Mouse (Mus musculus) thymus, adult 2 months (tissue): ENCODE measurements around the gene Catip. TPM values are rescaled to one million over a fixed set of nuclear protein-coding genes. Genes with fewer than 3 reads are reported as not detected.

Experiments used
- DNase-seq: peaks from one replicate; pipeline ENCODE4 v3.0.0; 2021
- H3K27ac ChIP-seq: fragments of 200-500 bp; 2 replicates; pipeline ENCODE4 v1.5.1; 2012; ENCODE audit warnings: low read length, control low read depth; ENCODE audit not compliant: control insufficient read depth, insufficient read depth
- H3K27me3 ChIP-seq: fragments of 200-500 bp; 2 replicates; pipeline ENCODE4 v1.6.1; 2012; ENCODE audit warnings: mild to moderate bottlenecking, low read length, moderate library complexity, mixed read lengths; ENCODE audit not compliant: control insufficient read depth, insufficient read depth
- H3K36me3 ChIP-seq: fragments of 200-500 bp; 2 replicates; pipeline ENCODE4 v1.6.1; 2012; ENCODE audit warnings: mild to moderate bottlenecking, low read length, moderate library complexity; ENCODE audit not compliant: control insufficient read depth, insufficient read depth
- H3K4me1 ChIP-seq: fragments of 200-500 bp; replicated peaks from 2 replicates; pipeline ENCODE4 v1.6.1; 2012; ENCODE audit warnings: low read length; ENCODE audit not compliant: control insufficient read depth, insufficient read depth
- H3K4me3 ChIP-seq: fragments of 200-500 bp; 2 replicates; pipeline ENCODE4 v1.5.1; 2012; ENCODE audit warnings: mild to moderate bottlenecking, low read length, control low read depth, moderate library complexity; ENCODE audit not compliant: control insufficient read depth, insufficient read depth
- CTCF ChIP-seq: fragments of 200-500 bp; IDR thresholded peaks from 2 replicates; pipeline ENCODE4 v1.5.1; 2012; ENCODE audit warnings: mild to moderate bottlenecking, control low read depth, low read length, moderate library complexity, borderline replicate concordance; ENCODE audit not compliant: control insufficient read depth, poor library complexity, insufficient read depth; ENCODE audit errors: extremely low read depth
- POLR2A ChIP-seq: fragments of 200-500 bp; IDR thresholded peaks from 2 replicates; pipeline ENCODE4 v1.6.1; 2012; ENCODE audit warnings: mild to moderate bottlenecking, low read length, control low read depth, moderate library complexity; ENCODE audit not compliant: control insufficient read depth, poor library complexity, insufficient read depth; ENCODE audit errors: extremely low read depth
- WGBS: fragments of 180-500 bp; shearing (Covaris S2); methylation state at CpG from one replicate; pipeline ENCODE4 v1.1.7; 2018; 5-methylcytosine and 5-hydroxymethylcytosine counted together
- polyA plus RNA-seq: library from polyadenylated mRNA; depleted of rRNA; stranded (reverse); fragments of >200 nt; gene quantifications from 2 replicates; pipeline ENCODE4 v1.2.3, GENCODE M21; 2012

Gene Catip
- polyA plus RNA-seq, 1 experiment = 0.13 TPM

GRCm38 (mm10) chr1:74387386-74387988 is 25.6 kb downstream of the Catip start:
- H3K4me3 ChIP-seq = peak overlapping the region; percentile 76
- DNase-seq = no peak
- peak overlapping the region; percentile 86 for H3K27ac ChIP-seq
- H3K4me1 ChIP-seq = peaks cover 30% of the 10 kb centered on the region
- no peaks in the 10 kb centered on the region for H3K27me3 ChIP-seq
- no peak for TF ChIP-seq CTCF
- no peak for TF ChIP-seq POLR2A
- H3K36me3 ChIP-seq = no peaks in the 10 kb centered on the region
- 50% methylated on average over 15 of the region's 15 CpGs for WGBS

DNA sequence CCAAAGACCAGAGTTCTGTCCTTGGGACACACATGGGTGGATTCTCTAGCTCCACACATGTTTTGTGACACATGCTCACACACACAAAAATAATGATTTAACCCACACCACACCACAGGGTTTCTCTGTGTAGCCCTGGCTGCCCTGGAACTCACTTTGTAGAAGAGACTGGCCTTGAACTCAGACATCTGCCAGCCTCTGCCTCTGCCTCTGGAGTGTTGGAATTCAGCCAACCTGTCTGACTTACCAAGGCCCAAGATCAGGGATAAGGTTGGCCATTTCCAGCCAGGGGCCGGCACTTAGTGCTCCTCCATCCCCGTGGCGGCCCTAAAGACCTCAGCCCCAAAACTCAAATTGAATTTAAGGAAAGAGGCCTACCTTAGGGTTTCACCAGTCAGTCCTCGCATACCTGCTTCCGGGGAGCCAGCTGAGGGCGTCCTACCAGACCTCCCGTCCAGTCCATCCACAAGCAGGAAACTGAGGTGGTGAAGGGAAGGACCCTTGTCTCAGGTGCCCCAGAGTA is 26.6 kb downstream of the Catip start:
- no peak overlapping the region for H3K4me3 ChIP-seq
- H3K4me1 ChIP-seq = peaks cover 40% of the 10 kb centered on the region
- WGBS = 94% methylated on average over 7 of the region's 7 CpGs
- no peak for DNase-seq
- no peak overlapping the region for H3K27ac ChIP-seq
- TF ChIP-seq POLR2A (no peak), CTCF (no peak)
- no peaks in the 10 kb centered on the region for H3K27me3 ChIP-seq
- H3K36me3 ChIP-seq = no peaks in the 10 kb centered on the region

DNA sequence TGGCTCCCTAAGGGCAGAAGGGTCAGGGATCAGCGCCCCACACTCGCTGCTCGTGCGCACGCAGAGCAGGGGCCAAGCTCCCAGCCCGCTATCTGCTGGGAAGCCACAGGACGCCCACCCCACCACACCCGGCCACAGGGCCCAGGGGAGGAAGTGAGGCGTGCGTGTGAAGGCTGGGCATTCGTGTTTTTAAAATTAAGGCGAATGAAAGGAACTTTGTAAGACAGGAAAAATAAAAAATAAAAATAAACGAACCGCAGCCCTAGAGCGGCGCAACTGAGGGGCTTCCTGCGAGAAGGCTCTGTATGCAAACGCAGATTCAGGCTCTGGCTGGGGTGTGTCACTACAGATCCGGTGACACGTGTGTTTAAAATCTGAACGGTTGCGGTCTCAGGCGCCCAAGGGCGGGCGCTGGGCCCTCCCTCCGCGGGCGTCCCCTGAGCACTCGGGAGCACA is 28.0 kb downstream of the Catip start:
- no peaks in the 10 kb centered on the region for H3K27me3 ChIP-seq
- DNase-seq = peak; percentile 62
- H3K4me3 ChIP-seq = peak overlapping the region; percentile 23
- peaks cover 40% of the 10 kb centered on the region for H3K4me1 ChIP-seq
- WGBS = 2% methylated on average over 29 of the region's 29 CpGs
- TF ChIP-seq POLR2A (no peak), CTCF (no peak)
- peak overlapping the region; percentile 38; the same call in 1 of the 2 replicates for H3K27ac ChIP-seq
- H3K36me3 ChIP-seq = peaks cover 3% of the 10 kb centered on the region

- Histone ChIP-seq H3K4me3 (peak overlapping the region; percentile 23; the same call in 1 of the 2 replicates), H3K4me1 (peaks cover 40% of the 10 kb centered on the region), H3K36me3 (peaks cover 7% of the 10 kb centered on the region), H3K27ac (peak overlapping the region; percentile 30; the same call in 1 of the 2 replicates), H3K27me3 (no peaks in the 10 kb centered on the region)
- DNase-seq = peak; percentile 68
- TF ChIP-seq POLR2A = no peak
- peak; percentile 78 for TF ChIP-seq CTCF
- 3% methylated on average over 21 of the region's 21 CpGs for WGBS
Observed at GRCm38 (mm10) chr1:74390287-74390906, 28.5 kb downstream of the Catip start.

GRCm38 (mm10) chr1:74390924-74391748 is 29.2 kb downstream of the Catip start, which contains the start of gene Ctdsp1:
TSS of gene Ctdsp1 (plus strand) at chr1:74391509.
- Histone ChIP-seq H3K36me3 (peaks cover 7% of the 10 kb centered on the region), H3K4me3 (peak within 1 kb of the TSS; percentile 82), H3K27me3 (no peaks in the 10 kb centered on the region), H3K27ac (peak within 1 kb of the TSS; percentile 30), H3K4me1 (peaks cover 40% of the 10 kb centered on the region)
- peak; percentile 94 for DNase-seq
- TF ChIP-seq POLR2A (peak; percentile 22; the same call in 1 of the 2 replicates), CTCF (peak; percentile 44; the same call in 1 of the 2 replicates)
- WGBS = 3% methylated on average over 50 of the region's 51 CpGs
